Mouse (Mus musculus): Measurements from ENCODE around the gene Pafah1b3.

GRCm38 (mm10) chr7:25341000-25341784 is 43.4 kb upstream of the Pafah1b3 start:
- TF ChIP-seq FLI1 (IDR thresholded peaks at IDR 0.05; ENCODE audit: low read length) (no peak), GATA1 (IDR thresholded peaks at IDR 0.05; ENCODE audit: borderline replicate concordance, low read length) (no peak)
